Mouse (Mus musculus): ENCODE measurements around the gene Errfi1.

DNA sequence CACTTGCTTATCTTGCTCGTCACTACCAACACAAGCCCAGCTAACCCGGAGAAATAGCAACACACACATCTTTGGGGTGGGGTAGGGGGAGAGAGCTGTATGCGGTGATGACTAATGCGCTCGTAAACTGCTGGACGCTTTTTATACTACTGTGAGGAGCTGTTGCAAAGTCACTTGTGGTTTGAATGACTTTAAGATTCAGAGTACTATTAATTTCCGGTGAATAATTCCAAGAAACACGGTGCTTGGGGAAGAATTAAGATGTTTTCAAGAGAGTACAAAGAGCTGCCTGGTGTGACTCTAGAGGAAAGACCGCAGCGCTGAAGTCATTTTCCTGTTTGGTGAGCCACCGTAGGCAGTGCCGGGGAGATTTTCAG, 45.3 kb upstream of the Errfi1 start:
- no peak for TF ChIP-seq CTCF (IDR thresholded peaks at IDR 0.05; ENCODE audit: low read depth, low read length)
- TF ChIP-seq POLR2A (IDR thresholded peaks at IDR 0.05; ENCODE audit: extremely low read depth, insufficient read depth, low read length) = no peak
